Mouse (Mus musculus) embryonic facial prominence, embryonic 14.5 days (tissue): ENCODE measurements at regions not wholly inside any gene's neighbourhood (a gene's known extent, or its start where the extent isn't known, plus 50 kb on each side); places are given as distances from the start of the nearest gene placed in this dataset.

Experiments
- ATAC-seq: fragments of 200-750 bp; cut with Nextera tagmentation; 2 replicates; pipeline ENCODE4 v1.8.0; 2017; ENCODE audit warnings: low read depth, moderate number of reproducible peaks, moderate TSS enrichment
- DNase-seq: peaks from one replicate; pipeline ENCODE4 v3.0.0-alpha.2; 2015; ENCODE audit warnings: low spot score
- H3K27ac ChIP-seq: fragments of 300-500 bp; sonication (generic); replicated peaks from 2 replicates; pipeline ENCODE4 v1.5.1; 2014; ENCODE audit warnings: low read depth, mild to moderate bottlenecking, low read length, moderate library complexity
- H3K27me3 ChIP-seq: fragments of 300-500 bp; sonication (generic); replicated peaks from 2 replicates; pipeline ENCODE4 v1.6.1; 2014; ENCODE audit warnings: low read length; ENCODE audit not compliant: control insufficient read depth, insufficient read depth
- H3K36me3 ChIP-seq: fragments of 300-500 bp; sonication (generic); 2 replicates; pipeline ENCODE4 v1.6.1; 2014; ENCODE audit warnings: low read length, mixed read lengths; ENCODE audit not compliant: control insufficient read depth, insufficient read depth
- H3K4me1 ChIP-seq: fragments of 300-500 bp; sonication (generic); 2 replicates; pipeline ENCODE4 v1.6.1; 2014; ENCODE audit warnings: antibody characterized with exemption, low read length; ENCODE audit not compliant: control insufficient read depth, insufficient read depth
- H3K4me2 ChIP-seq: fragments of 300-500 bp; sonication (generic); 2 replicates; pipeline ENCODE4 v1.6.1; 2014; ENCODE audit warnings: low read depth, mild to moderate bottlenecking, low read length, moderate library complexity, mixed read lengths
- H3K4me3 ChIP-seq: fragments of 300-500 bp; sonication (generic); 2 replicates; pipeline ENCODE4 v1.5.1; 2014; ENCODE audit warnings: low read depth, mild to moderate bottlenecking, low read length
- H3K9ac ChIP-seq: fragments of 300-500 bp; sonication (generic); 2 replicates; pipeline ENCODE4 v1.6.1; 2014; ENCODE audit warnings: low read depth, mild to moderate bottlenecking, low read length, moderate library complexity, mixed read lengths
- H3K9me3 ChIP-seq: fragments of 300-500 bp; sonication (generic); 2 replicates; pipeline ENCODE4 v1.6.1; 2016; ENCODE audit warnings: low read length; ENCODE audit not compliant: control insufficient read depth
- WGBS: fragments of 180-500 bp; shearing (Covaris S2); extraction: QIAGEN DNeasy Blood & Tissue Kit; methylation state at CpG from one replicate; pipeline ENCODE4 v1.1.7; 2014; 5-methylcytosine and 5-hydroxymethylcytosine counted together

- Histone ChIP-seq H3K4me2 (no peak overlapping the region), H3K27me3 (no peaks in the 10 kb centered on the region), H3K9me3 (no peaks in the 10 kb centered on the region), H3K27ac (no peak overlapping the region), H3K36me3 (no peaks in the 10 kb centered on the region), H3K9ac (no peak overlapping the region), H3K4me1 (no peaks in the 10 kb centered on the region), H3K4me3 (no peak overlapping the region)
- DNase-seq (peak; percentile 32), ATAC-seq (no peak)
- 58% methylated on average over 4 of the region's 4 CpGs for WGBS
These were observed 122.9 kb upstream of the Arhgap18 start for GRCm38 (mm10) chr10:26630196-26630760.

GRCm38 (mm10) chr10:26632266-26632665, 121.0 kb upstream of the Arhgap18 start:
- Histone ChIP-seq H3K9ac (no peak overlapping the region), H3K4me1 (no peaks in the 10 kb centered on the region), H3K9me3 (no peaks in the 10 kb centered on the region), H3K4me2 (no peak overlapping the region), H3K36me3 (no peaks in the 10 kb centered on the region), H3K27ac (no peak overlapping the region), H3K4me3 (no peak overlapping the region), H3K27me3 (no peaks in the 10 kb centered on the region)
- ATAC-seq (no peak), DNase-seq (no peak)
- WGBS: 95% methylated on average over 5 of the region's 5 CpGs

GRCm38 (mm10) chr10:26637459-26637858, 115.8 kb upstream of the Arhgap18 start:
- H3K9me3 ChIP-seq: no peaks in the 10 kb centered on the region
- 59% methylated on average over 3 of the region's 3 CpGs for WGBS
- H3K27me3 ChIP-seq: no peaks in the 10 kb centered on the region
- DNase-seq (no peak), ATAC-seq (no peak)
- H3K4me2 ChIP-seq: no peak overlapping the region
- H3K4me3 ChIP-seq: no peak overlapping the region
- H3K36me3 ChIP-seq: no peaks in the 10 kb centered on the region
- no peak overlapping the region for H3K27ac ChIP-seq
- no peaks in the 10 kb centered on the region for H3K4me1 ChIP-seq
- H3K9ac ChIP-seq: no peak overlapping the region

GRCm38 (mm10) chr10:26638056-26638455, 115.2 kb upstream of the Arhgap18 start:
- no peaks in the 10 kb centered on the region for H3K4me1 ChIP-seq
- no peak overlapping the region for H3K9ac ChIP-seq
- H3K36me3 ChIP-seq: no peaks in the 10 kb centered on the region
- DNase-seq (peak; percentile 23), ATAC-seq (no peak)
- H3K4me2 ChIP-seq: no peak overlapping the region
- no peak overlapping the region for H3K27ac ChIP-seq
- H3K27me3 ChIP-seq: no peaks in the 10 kb centered on the region
- no peak overlapping the region for H3K4me3 ChIP-seq
- WGBS: 50% methylated on average over 4 of the region's 4 CpGs
- H3K9me3 ChIP-seq: no peaks in the 10 kb centered on the region

GRCm38 (mm10) chr10:26639118-26639517, 114.1 kb upstream of the Arhgap18 start:
- H3K9ac ChIP-seq: no peak overlapping the region
- DNase-seq (peak; percentile 8), ATAC-seq (no peak)
- H3K4me3 ChIP-seq: no peak overlapping the region
- no peak overlapping the region for H3K27ac ChIP-seq
- no peaks in the 10 kb centered on the region for H3K9me3 ChIP-seq
- no peaks in the 10 kb centered on the region for H3K27me3 ChIP-seq
- no peaks in the 10 kb centered on the region for H3K4me1 ChIP-seq
- no peak overlapping the region for H3K4me2 ChIP-seq
- no peaks in the 10 kb centered on the region for H3K36me3 ChIP-seq
- 74% methylated on average over 3 of the region's 3 CpGs for WGBS

- no peak overlapping the region for H3K4me3 ChIP-seq
- no peaks in the 10 kb centered on the region for H3K4me1 ChIP-seq
- H3K27ac ChIP-seq: no peak overlapping the region
- H3K27me3 ChIP-seq: no peaks in the 10 kb centered on the region
- H3K9ac ChIP-seq: no peak overlapping the region
- WGBS: 86% methylated on average over 1 of the region's 1 CpGs
- H3K9me3 ChIP-seq: no peaks in the 10 kb centered on the region
- ATAC-seq (no peak), DNase-seq (no peak)
- no peaks in the 10 kb centered on the region for H3K36me3 ChIP-seq
- no peak overlapping the region for H3K4me2 ChIP-seq
These were observed 100.1 kb upstream of the Arhgap18 start for GRCm38 (mm10) chr10:26653103-26653502.

- Histone ChIP-seq H3K4me1 (no peaks in the 10 kb centered on the region), H3K4me2 (no peak overlapping the region)
These were observed 89.0 kb upstream of the Arhgap18 start for GRCm38 (mm10) chr10:26664270-26664669.

GRCm38 (mm10) chr10:26679500-26680227, 73.6 kb upstream of the Arhgap18 start:
- H3K4me3 ChIP-seq: no peak overlapping the region
- no peak overlapping the region for H3K9ac ChIP-seq
- H3K27me3 ChIP-seq: no peaks in the 10 kb centered on the region
- WGBS: 62% methylated on average over 4 of the region's 4 CpGs
- no peaks in the 10 kb centered on the region for H3K9me3 ChIP-seq
- no peak overlapping the region for H3K4me2 ChIP-seq
- no peaks in the 10 kb centered on the region for H3K4me1 ChIP-seq
- H3K27ac ChIP-seq: no peak overlapping the region
- ATAC-seq: no peak
- DNase-seq: no peak
- no peaks in the 10 kb centered on the region for H3K36me3 ChIP-seq

More at GRCm38 (mm10) chr10:26664270-26664669, 89.0 kb upstream of the Arhgap18 start:
- H3K27ac ChIP-seq: no peak overlapping the region
- ATAC-seq (no peak), DNase-seq (no peak)
- H3K9ac ChIP-seq: no peak overlapping the region
- no peak overlapping the region for H3K4me3 ChIP-seq
- H3K27me3 ChIP-seq: no peaks in the 10 kb centered on the region
- no peaks in the 10 kb centered on the region for H3K9me3 ChIP-seq
- no peaks in the 10 kb centered on the region for H3K36me3 ChIP-seq

GRCm38 (mm10) chr10:26694761-26695160, 58.5 kb upstream of the Arhgap18 start:
- Histone ChIP-seq H3K27me3 (peaks cover 5% of the 10 kb centered on the region; the same call in 1 of the 2 replicates), H3K4me1 (no peaks in the 10 kb centered on the region; the same call in none of the 2 replicates), H3K9me3 (no peaks in the 10 kb centered on the region), H3K27ac (no peak overlapping the region), H3K4me2 (peak overlapping the region; percentile 66), H3K4me3 (peak overlapping the region; percentile 37), H3K9ac (no peak overlapping the region), H3K36me3 (no peaks in the 10 kb centered on the region)
- no peak for DNase-seq
- ATAC-seq: no peak
- WGBS: 58% methylated on average over 2 of the region's 2 CpGs
